ENCODE assay signal across 18 mouse cellular contexts in the genomic region with DNA sequence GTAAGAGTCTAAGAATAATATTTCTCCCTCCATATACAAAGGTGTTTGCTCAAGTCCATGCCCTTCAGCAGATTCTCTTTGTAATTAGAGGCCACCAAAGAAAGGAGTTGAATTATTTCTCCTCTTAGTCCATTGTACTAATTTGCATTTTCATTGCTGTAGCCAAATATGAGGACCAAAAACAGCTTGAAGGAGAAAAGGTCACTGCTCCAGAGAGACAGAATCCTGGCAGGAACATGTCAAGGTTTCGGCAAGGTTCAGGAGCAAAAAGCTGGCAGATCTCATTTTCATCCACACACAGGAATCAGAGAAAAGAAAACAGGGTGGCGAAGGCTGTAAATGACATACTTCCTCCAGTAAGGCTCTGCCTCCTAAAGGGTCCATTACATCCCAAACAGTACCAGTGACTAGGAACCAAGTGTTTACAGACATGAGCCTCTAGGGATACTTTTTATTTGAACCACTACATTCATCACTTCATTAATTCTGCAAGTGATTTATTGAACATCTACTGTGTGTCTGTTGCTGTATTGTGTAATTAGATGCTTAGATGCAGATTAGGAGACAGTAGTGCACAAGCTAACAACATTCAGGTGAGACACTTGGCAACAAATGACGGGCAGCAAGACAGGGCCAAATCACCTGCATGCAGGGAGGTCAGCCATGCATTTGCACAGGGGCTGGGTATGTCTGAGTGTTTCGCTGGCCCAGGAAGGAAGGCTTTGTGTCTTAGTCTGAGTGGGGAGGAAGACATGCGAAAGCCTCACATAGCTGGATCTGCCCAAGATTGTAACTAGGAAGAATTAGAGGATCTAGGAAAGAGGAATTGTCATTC.
"Had no signal": no experiment of that assay in that cellular context is flagged by ENCODE, and none has a peak within 500 bp of the region (broad histone marks: within the 10 kb centered on the region; RNA-seq: fewer than 3 reads in every experiment).

No protein-coding gene starts in this region.

- H3K4me2 ChIP-seq: limb, embryonic 13.5 days; liver, embryonic 12.5 days; liver, embryonic 15.5 days; lung, embryonic 15.5 days; midbrain, embryonic 12.5 days had no signal

- H3K9me3 ChIP-seq: limb, embryonic 10.5 days; limb, embryonic 13.5 days; liver, embryonic 12.5 days; liver, embryonic 15.5 days; lung, embryonic 15.5 days; midbrain, embryonic 12.5 days had no signal

- H3K4me1 ChIP-seq: limb, embryonic 10.5 days; limb, embryonic 13.5 days; liver, embryonic 12.5 days; liver, embryonic 15.5 days; megakaryocyte, embryonic 14.5 days; midbrain, embryonic 12.5 days had no signal

- H3K27me3 ChIP-seq: limb, embryonic 13.5 days; liver, embryonic 12.5 days; liver, embryonic 15.5 days; lung, embryonic 15.5 days; megakaryocyte, embryonic 14.5 days; midbrain, embryonic 12.5 days had no signal

- H3K4me3 ChIP-seq: limb, embryonic 10.5 days; limb, embryonic 13.5 days; liver, embryonic 12.5 days; liver, embryonic 15.5 days; lung, embryonic 15.5 days; megakaryocyte, embryonic 14.5 days; midbrain, embryonic 12.5 days; myocyte had no signal

- DNase-seq: kidney, adult 18-20 months; kidney, adult 9 months; kidney, postnatal 36 days; liver; lung, adult 18-20 months; lung, postnatal 10 days; lung, postnatal 36 days; thymus, adult 18-20 months; thymus, postnatal 36 days had no signal

- H3K36me3 ChIP-seq: limb, embryonic 10.5 days; limb, embryonic 13.5 days; liver, embryonic 12.5 days; liver, embryonic 15.5 days; lung, embryonic 15.5 days; midbrain, embryonic 12.5 days had no signal

- H3K27ac ChIP-seq: limb, embryonic 10.5 days; limb, embryonic 13.5 days; liver, embryonic 12.5 days; liver, embryonic 15.5 days; lung, embryonic 15.5 days; midbrain, embryonic 12.5 days had no signal

- ATAC-seq: intestine, embryonic 16.5 days; liver, embryonic 12.5 days had no signal

- H3K9ac ChIP-seq: limb, embryonic 13.5 days; liver, embryonic 12.5 days; liver, embryonic 15.5 days; lung, embryonic 15.5 days; midbrain, embryonic 12.5 days had no signal
